Mouse (Mus musculus) E14TG2a.4 (cell line): Measurements from ENCODE around the gene Ydjc.

Experiments
- CTCF ChIP-seq: conservative IDR thresholded peaks from 2 replicates; pipeline ENCODE4 v1.5.1; 2014; ENCODE audit warnings: low read length
- NANOG ChIP-seq: IDR thresholded peaks from 2 replicates; pipeline ENCODE4 v1.6.1; 2014; ENCODE audit warnings: borderline replicate concordance, low read length, mixed read lengths

DNA sequence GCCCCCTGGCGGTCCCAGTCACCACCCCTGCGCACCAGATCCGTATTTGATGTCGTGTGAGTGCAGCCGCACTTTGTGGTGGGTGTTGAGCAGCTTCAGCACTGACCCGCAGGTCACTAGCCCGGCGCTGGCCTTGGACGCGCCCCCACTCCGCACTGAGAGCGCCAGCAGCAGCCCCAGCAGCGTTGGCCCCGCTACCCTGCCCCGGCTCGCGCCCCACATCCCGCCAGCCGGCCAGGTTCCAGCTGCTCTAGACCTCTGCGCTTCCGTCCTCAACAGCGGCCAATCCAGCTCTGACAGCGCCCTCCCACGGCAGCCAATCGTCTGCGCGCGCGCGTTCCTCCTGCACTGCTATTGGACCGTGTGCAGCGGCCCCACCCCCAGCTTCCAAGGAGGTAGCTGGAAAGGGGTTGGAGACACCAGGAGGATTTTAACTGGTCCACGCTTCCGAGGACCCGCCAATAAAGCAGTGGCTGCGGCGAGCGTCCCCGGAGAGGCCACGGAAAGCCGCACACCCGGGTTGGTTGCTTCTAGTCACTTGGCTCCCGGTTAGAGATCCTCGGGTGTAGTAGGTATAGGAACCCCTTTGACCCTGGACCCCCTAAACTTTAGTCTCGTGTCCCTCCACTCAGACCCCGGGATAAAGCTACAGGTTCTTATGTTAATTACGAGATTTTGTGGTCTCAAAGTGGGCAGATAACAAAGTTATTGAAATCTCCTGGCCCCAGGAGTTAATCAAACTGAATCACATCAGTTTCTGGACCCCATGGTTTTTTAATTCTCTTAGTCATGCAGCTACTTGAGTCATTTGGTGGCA lies 12.1 kb upstream of the Ydjc start, which contains the start of gene Sdf2l1:
- TF ChIP-seq CTCF, result no peak; the same call in 1 of the 2 replicates
- TF ChIP-seq NANOG, result no peak
